Mouse (Mus musculus) intestine, postnatal 0 days (tissue): ENCODE results near the gene Fndc8. TPM values are rescaled to one million over a fixed set of nuclear protein-coding genes. Genes with fewer than 3 reads are reported as not detected.

Experiments
- ATAC-seq: fragments of 200-750 bp; cut with Nextera tagmentation; 2 replicates; pipeline ENCODE4 v1.8.0; 2017; ENCODE audit warnings: mild to moderate bottlenecking, moderate TSS enrichment, moderate library complexity
- H3K27ac ChIP-seq: fragments of 300-500 bp; sonication (generic); 2 replicates; pipeline ENCODE4 v1.5.1; 2014; ENCODE audit warnings: mild to moderate bottlenecking, low read depth, low read length, moderate library complexity
- H3K27me3 ChIP-seq: fragments of 300-500 bp; sonication (generic); replicated peaks from 2 replicates; pipeline ENCODE4 v1.6.1; 2014; ENCODE audit warnings: low read length, mixed read lengths; ENCODE audit not compliant: control insufficient read depth, insufficient read depth
- H3K36me3 ChIP-seq: fragments of 300-500 bp; sonication (generic); 2 replicates; pipeline ENCODE4 v1.6.1; 2014; ENCODE audit warnings: mild to moderate bottlenecking, moderate library complexity; ENCODE audit not compliant: control insufficient read depth, insufficient read depth
- H3K4me1 ChIP-seq: fragments of 300-500 bp; sonication (generic); replicated peaks from 2 replicates; pipeline ENCODE4 v1.6.1; 2014; ENCODE audit warnings: antibody characterized with exemption, low read length, mixed read lengths; ENCODE audit not compliant: control insufficient read depth, insufficient read depth
- H3K4me2 ChIP-seq: fragments of 300-500 bp; sonication (generic); replicated peaks from 2 replicates; pipeline ENCODE4 v1.6.1; 2014; ENCODE audit warnings: low read depth, mild to moderate bottlenecking, moderate library complexity
- H3K4me3 ChIP-seq: fragments of 300-500 bp; sonication (generic); 2 replicates; pipeline ENCODE4 v1.5.1; 2014; ENCODE audit warnings: low read depth, low read length
- H3K9ac ChIP-seq: fragments of 300-500 bp; sonication (generic); 2 replicates; pipeline ENCODE4 v1.6.1; 2014; ENCODE audit warnings: mild to moderate bottlenecking, low read depth, low read length
- H3K9me3 ChIP-seq: fragments of 300-500 bp; sonication (generic); 2 replicates; pipeline ENCODE4 v1.6.1; 2016; ENCODE audit warnings: mixed run types; ENCODE audit not compliant: control insufficient read depth
- CTCF ChIP-seq: sonication (generic); IDR thresholded peaks from 2 replicates; pipeline ENCODE4 v1.5.1; 2016; ENCODE audit warnings: low read depth, mild to moderate bottlenecking, control low read depth, antibody characterized with exemption, moderate library complexity
- WGBS: fragments of 180-500 bp; shearing (Covaris S2); extraction: QIAGEN DNeasy Blood & Tissue Kit; methylation state at CpG from one replicate; pipeline ENCODE4 v1.1.7; 2014; 5-methylcytosine and 5-hydroxymethylcytosine counted together
- polyA plus RNA-seq: library from polyadenylated mRNA; unstranded; fragments of >200 nt; fragmentation: Nextera tagmentation; extraction: Ambion mirVana; gene quantifications from 2 replicates; pipeline ENCODE4 v1.2.1, GENCODE M21; 2015

Fndc8 gene
- polyA plus RNA-seq, 1 experiment from 2014 or later: 0.16 TPM

DNA sequence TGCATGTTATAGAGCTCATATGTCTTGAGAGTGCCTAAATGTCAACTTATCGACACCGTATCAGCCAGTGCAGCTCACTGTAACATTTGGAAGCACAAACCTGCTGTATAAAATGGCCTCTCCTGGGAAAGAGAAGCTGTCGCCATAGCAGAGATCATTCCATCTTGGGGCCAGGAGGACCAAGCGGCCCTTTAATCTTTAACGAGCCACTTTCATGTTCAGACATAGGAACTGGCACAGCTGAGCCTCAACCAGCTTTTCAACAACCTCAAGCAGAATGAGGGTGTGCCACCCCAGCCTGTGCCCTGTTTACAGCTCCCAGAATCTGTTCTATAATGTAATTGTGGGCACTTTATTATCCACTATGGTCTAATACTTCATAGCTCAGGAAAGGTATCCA, 41.7 kb upstream of the Fndc8 start:
- Histone ChIP-seq H3K9me3 (no peaks in the 10 kb centered on the region), H3K4me1 (no peaks in the 10 kb centered on the region), H3K36me3 (no peaks in the 10 kb centered on the region), H3K9ac (no peak overlapping the region), H3K4me2 (no peak overlapping the region), H3K27me3 (no peaks in the 10 kb centered on the region), H3K27ac (no peak overlapping the region), H3K4me3 (no peak overlapping the region)
- 76% methylated on average over 5 of the region's 5 CpGs for WGBS
- no peak for ATAC-seq
- TF ChIP-seq CTCF: no peak

DNA sequence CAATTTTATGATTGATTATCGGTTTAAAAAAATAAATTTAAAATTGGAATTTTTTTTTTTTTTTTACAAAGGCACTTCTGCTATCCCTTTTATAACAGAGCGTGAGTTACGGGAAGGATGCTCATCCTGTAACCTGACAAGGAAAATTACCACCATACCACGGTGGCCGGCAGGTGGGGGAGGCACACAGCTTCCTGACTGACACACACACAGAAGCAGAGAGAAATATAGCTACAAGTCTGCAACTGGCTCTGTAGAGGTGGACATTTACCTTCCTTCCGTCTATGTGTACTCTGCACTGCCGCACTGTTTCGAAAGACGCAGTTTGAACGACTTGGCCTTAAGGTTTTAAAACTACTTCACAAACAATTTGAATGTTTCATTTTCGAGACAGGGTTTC, 39.8 kb upstream of the Fndc8 start:
- no peak overlapping the region for H3K27ac ChIP-seq
- WGBS: 76% methylated on average over 11 of the region's 11 CpGs
- no peak for TF ChIP-seq CTCF

DNA sequence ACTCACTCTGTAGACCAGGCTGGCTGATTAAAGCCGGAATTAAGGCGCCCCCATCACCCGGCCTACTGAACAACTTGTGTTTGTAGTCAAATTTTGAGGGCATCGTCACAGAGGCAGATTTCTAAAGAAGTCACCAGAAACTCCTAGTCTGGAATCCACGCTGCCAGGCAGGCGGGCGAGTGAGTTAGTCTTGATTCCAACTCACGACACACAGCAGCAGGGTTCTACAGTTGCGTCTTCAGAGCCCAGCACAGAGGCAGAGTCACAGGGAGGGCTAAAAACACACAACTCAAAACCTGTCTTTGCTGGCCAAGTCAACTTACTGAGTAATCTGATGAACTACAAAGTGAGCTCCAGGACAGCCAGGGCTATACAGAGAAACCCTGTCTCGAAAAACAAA, 39.4 kb upstream of the Fndc8 start:
- H3K9ac ChIP-seq: no peak overlapping the region
- H3K4me1 ChIP-seq: no peaks in the 10 kb centered on the region
- H3K4me2 ChIP-seq: no peak overlapping the region
- TF ChIP-seq CTCF: no peak
- H3K27me3 ChIP-seq: no peaks in the 10 kb centered on the region
- no peak for ATAC-seq
- WGBS: 82% methylated on average over 10 of the region's 10 CpGs
- no peak overlapping the region for H3K4me3 ChIP-seq
- H3K27ac ChIP-seq: no peak overlapping the region
- no peaks in the 10 kb centered on the region for H3K9me3 ChIP-seq
- no peaks in the 10 kb centered on the region for H3K36me3 ChIP-seq

More for the DNA sequence above, 39.8 kb upstream of the Fndc8 start:
- no peaks in the 10 kb centered on the region for H3K9me3 ChIP-seq
- H3K27me3 ChIP-seq: no peaks in the 10 kb centered on the region
- no peaks in the 10 kb centered on the region for H3K4me1 ChIP-seq
- no peaks in the 10 kb centered on the region for H3K36me3 ChIP-seq
- H3K9ac ChIP-seq: no peak overlapping the region
- no peak overlapping the region for H3K4me2 ChIP-seq
- no peak overlapping the region for H3K4me3 ChIP-seq
- ATAC-seq: no peak

DNA sequence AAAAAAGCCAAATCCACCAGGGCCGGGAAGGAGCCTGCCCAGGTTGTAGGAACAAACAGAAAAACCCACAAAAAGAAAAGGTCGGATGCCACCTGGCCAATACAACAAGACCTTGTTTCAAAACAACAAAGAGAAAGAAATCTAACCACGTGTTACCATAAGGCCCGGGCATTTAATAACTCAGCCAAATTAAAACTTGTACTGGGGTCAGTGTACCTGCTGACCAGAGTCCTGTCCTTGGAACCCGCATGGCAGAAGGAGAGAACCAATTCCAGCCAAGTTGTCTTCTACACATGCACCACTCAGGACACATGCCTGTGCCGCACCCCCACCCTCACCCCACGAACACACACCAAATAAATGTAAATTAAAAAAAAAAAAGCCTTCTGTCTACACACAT, 39.0 kb upstream of the Fndc8 start:
- Histone ChIP-seq H3K4me1 (no peaks in the 10 kb centered on the region), H3K9me3 (no peaks in the 10 kb centered on the region), H3K27ac (no peak overlapping the region), H3K36me3 (no peaks in the 10 kb centered on the region), H3K9ac (no peak overlapping the region), H3K27me3 (no peaks in the 10 kb centered on the region), H3K4me2 (no peak overlapping the region), H3K4me3 (no peak overlapping the region)
- 91% methylated on average over 7 of the region's 7 CpGs for WGBS
- no peak for TF ChIP-seq CTCF
- ATAC-seq: no peak

DNA sequence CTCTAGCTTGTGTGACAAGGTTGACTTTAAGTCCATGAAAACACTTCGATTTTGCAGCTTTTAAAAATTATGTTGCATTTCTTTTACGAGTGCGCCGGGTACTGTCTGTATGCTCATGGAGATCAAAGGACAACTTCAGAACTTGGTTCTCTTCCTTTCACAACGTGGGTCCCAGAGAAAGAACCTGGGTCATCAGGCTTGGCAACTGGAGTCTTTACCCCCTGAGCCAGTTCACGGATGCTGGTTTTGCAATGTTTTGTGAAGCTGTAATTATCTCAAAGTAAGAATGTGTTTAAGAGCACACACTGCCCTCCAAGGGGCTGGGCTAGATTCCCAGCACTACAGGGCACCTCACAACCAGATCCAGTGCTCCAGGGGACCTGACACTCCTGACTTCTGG, 37.8 kb upstream of the Fndc8 start:
- H3K9ac ChIP-seq: no peak overlapping the region
- TF ChIP-seq CTCF: no peak
- no peaks in the 10 kb centered on the region for H3K36me3 ChIP-seq
- H3K4me1 ChIP-seq: no peaks in the 10 kb centered on the region
- no peaks in the 10 kb centered on the region for H3K9me3 ChIP-seq
- no peak overlapping the region for H3K27ac ChIP-seq
- H3K4me3 ChIP-seq: no peak overlapping the region
- WGBS: 81% methylated on average over 6 of the region's 6 CpGs
- ATAC-seq: no peak
- no peak overlapping the region for H3K4me2 ChIP-seq
- no peaks in the 10 kb centered on the region for H3K27me3 ChIP-seq

DNA sequence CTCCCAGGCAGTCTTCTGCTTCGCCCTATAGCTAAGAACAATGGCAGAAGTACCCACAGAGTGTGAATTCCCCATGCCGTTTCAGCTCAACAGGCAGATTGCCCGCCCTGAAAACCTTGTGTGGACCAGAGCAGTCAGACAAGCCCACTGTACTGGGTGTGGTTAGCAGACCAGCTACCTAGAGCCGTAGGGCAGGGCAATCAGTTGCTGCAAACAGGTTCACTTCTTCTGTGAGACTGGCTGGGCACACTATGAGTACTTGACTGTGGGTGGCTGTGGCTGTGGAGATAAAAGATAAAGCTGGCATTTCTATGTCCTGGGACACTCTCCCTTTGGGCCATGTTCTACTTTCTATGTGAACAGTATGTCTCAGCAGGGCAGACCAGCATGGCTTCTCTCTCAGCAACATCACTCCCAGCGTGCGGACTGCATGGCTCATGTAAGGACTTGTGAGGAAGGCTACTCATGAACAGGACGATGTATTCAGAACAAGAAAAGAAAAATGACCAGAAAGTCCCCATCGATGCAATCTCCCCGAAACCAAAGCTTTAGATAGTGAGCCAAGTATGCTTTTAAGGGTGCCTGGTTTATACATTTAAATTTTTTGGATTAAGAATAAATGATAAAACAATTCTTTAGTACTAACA, 36.5 kb upstream of the Fndc8 start:
- Histone ChIP-seq H3K27me3 (no peaks in the 10 kb centered on the region), H3K27ac (no peak overlapping the region), H3K4me1 (no peaks in the 10 kb centered on the region), H3K36me3 (no peaks in the 10 kb centered on the region), H3K4me3 (no peak overlapping the region), H3K4me2 (no peak overlapping the region), H3K9me3 (no peaks in the 10 kb centered on the region), H3K9ac (no peak overlapping the region)
- ATAC-seq: no peak
- TF ChIP-seq CTCF: no peak
- WGBS: 73% methylated on average over 9 of the region's 9 CpGs

GRCm38 (mm10) chr11:82856032-82856431, 35.9 kb upstream of the Fndc8 start:
- no peak overlapping the region for H3K9ac ChIP-seq
- no peak for TF ChIP-seq CTCF
- H3K27ac ChIP-seq: no peak overlapping the region
- no peak overlapping the region for H3K4me2 ChIP-seq
- H3K4me1 ChIP-seq: no peaks in the 10 kb centered on the region
- H3K4me3 ChIP-seq: no peak overlapping the region
- no peaks in the 10 kb centered on the region for H3K36me3 ChIP-seq
- no peaks in the 10 kb centered on the region for H3K9me3 ChIP-seq
- WGBS: 84% methylated on average over 10 of the region's 10 CpGs
- H3K27me3 ChIP-seq: no peaks in the 10 kb centered on the region
- ATAC-seq: no peak
